Mouse (Mus musculus) G1E (cell line): ENCODE measurements around the gene Wdr24.

Experiments
- CTCF ChIP-seq: IDR thresholded peaks from 2 replicates; pipeline ENCODE4 v1.5.1; 2012; ENCODE audit warnings: low read depth, low read length, inconsistent platforms, mixed read lengths
- GATA1 ChIP-seq: IDR thresholded peaks from 2 replicates; pipeline ENCODE4 v1.6.1; 2012; ENCODE audit warnings: borderline replicate concordance, low read length, inconsistent platforms, mixed read lengths
- GATA2 ChIP-seq: IDR thresholded peaks from 2 replicates; pipeline ENCODE4 v1.6.1; 2012; ENCODE audit warnings: low read depth, low read length, inconsistent platforms, borderline replicate concordance

DNA sequence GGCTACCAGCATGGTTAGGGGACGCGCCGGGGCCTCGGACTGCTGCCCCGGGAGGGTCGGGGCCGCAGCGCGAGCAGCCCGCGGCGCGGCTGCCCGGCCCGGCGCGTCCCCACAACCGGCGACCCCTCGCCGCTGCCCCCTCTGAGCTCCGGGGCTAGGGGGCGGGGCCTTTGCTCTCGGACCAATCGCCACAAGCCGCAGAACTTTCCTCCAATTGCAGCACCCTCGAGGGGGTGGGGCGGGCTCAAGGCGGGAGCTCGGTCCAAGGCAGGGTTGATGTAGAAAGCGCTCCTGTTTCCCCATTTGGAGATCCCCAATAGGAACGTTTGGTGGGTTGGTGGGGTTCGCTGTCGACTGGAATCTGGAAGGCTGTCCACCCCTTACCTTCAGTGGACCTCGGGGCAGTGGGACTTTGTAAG, 26.5 kb upstream of the Wdr24 start, which contains the start of gene Metrn:
- TF ChIP-seq CTCF (no peak), GATA1 (no peak), GATA2 (no peak)
